Comparison of ENCODE assay signal across 21 mouse cellular contexts in genomic region chr1:17250723-17251122, GRCm38 (mm10).
DNase-seq lines count a peak whose midpoint lies in the region; TF ChIP-seq lines count a peak whose summit lies in the region.
"Had no signal": no experiment of that assay in that cellular context is flagged by ENCODE, and none has a peak within 500 bp of the region (broad histone marks: within the 10 kb centered on the region; RNA-seq: fewer than 3 reads in every experiment).

No protein-coding gene starts in this region.

- H3K36me3 ChIP-seq in ES-Bruce4 (ENCODE audit: control insufficient read depth, insufficient read depth, low read length, poor library complexity, severe bottlenecking), result no peaks in the 10 kb centered on the region
- no peaks in the 10 kb centered on the region for H3K36me3 ChIP-seq in ES-E14 (ENCODE audit: control insufficient read depth, insufficient read depth, low read length, poor library complexity, severe bottlenecking)
- H3K36me3 ChIP-seq: embryonic facial prominence, embryonic 13.5 days; embryonic facial prominence, embryonic 15.5 days; forebrain, embryonic 10.5 days; forebrain, embryonic 12.5 days had no signal

- in situ Hi-C loops in ES-E14 (cut with MboI; ENCODE audit: low sequenced_read_pairs in 2 of 2, unreplicated experiment in 2 of 2), result no loop called here

- H3K27ac ChIP-seq in ES-Bruce4 (ENCODE audit: insufficient read depth, low read length) (peak overlapping the region; percentile 79), ES-E14 (ENCODE audit: insufficient read depth, low read depth, low read length, poor library complexity, severe bottlenecking) (peak overlapping the region; percentile 84)
- H3K27ac ChIP-seq: embryonic facial prominence, embryonic 13.5 days; embryonic facial prominence, embryonic 15.5 days; forebrain, embryonic 10.5 days; forebrain, embryonic 12.5 days had no signal

- H3K9ac ChIP-seq in ES-Bruce4 (ENCODE audit: low read depth, poor library complexity, severe bottlenecking), result no peak overlapping the region
- H3K9ac ChIP-seq in ES-E14 (ENCODE audit: insufficient read depth, low read depth, low read length, poor library complexity, severe bottlenecking), result no peak overlapping the region
- H3K9ac ChIP-seq: embryonic facial prominence, embryonic 13.5 days; embryonic facial prominence, embryonic 15.5 days; forebrain, embryonic 12.5 days had no signal

- no peaks in the 10 kb centered on the region for H3K4me1 ChIP-seq in ES-Bruce4 (ENCODE audit: control insufficient read depth, insufficient read depth, low read length)
- peaks cover 0 to 6% of the 10 kb centered on the region in 2 experiments; a peak in 1 of 4 replicates for H3K4me1 ChIP-seq in ES-E14 (ENCODE audit: control insufficient read depth in 2 of 2, insufficient read depth in 2 of 2, low read length in 2 of 2, poor library complexity in 1 of 2)
- H3K4me1 ChIP-seq: embryonic facial prominence, embryonic 13.5 days; embryonic facial prominence, embryonic 15.5 days; forebrain, embryonic 10.5 days; forebrain, embryonic 12.5 days had no signal

- H3K4me3 ChIP-seq in ES-Bruce4 (ENCODE audit: low read depth, low read length) (no peak overlapping the region), ES-E14 (ENCODE audit: insufficient read depth in 1 of 2, low read depth in 1 of 2, low read length in 2 of 2, poor library complexity in 1 of 2, severe bottlenecking in 1 of 2) (no peak overlapping the region; a peak in 1 of 4 replicates)
- H3K4me3 ChIP-seq: embryonic facial prominence, embryonic 13.5 days; embryonic facial prominence, embryonic 15.5 days; erythroblast, embryonic 14.5 days; forebrain, embryonic 10.5 days; forebrain, embryonic 12.5 days had no signal

- DNase-seq in ES-E14 (ENCODE audit: low read depth, low spot score) (peak; percentile 86), WW6 (ENCODE audit: low read depth, low spot score) (peak; percentile 67)
- no peak for DNase-seq in spleen, adult 12 weeks (ENCODE audit: low spot score)
- no peak for DNase-seq in left cerebral cortex, adult 11 months (ENCODE audit: low spot score)
- DNase-seq in gastrocnemius, postnatal 36 days, result no peak
- no peak for DNase-seq in layer of hippocampus, adult 11-12 months (ENCODE audit: low spot score)
- DNase-seq: adrenal gland, adult 8-10 months; adrenal gland, postnatal 14 days; adrenal gland, postnatal 36 days; cerebellum, adult 11-12 months; cerebellum, adult 8-10 months; cerebellum, adult 9-11 months; cerebellum, postnatal 14 days; cerebellum, postnatal 36 days; embryo, embryonic 11 days had no signal

- peak; percentile 98 for TF ChIP-seq EP300 in ES-Bruce4 (IDR thresholded peaks at IDR 0.05; ENCODE audit: insufficient read depth, low read depth, low read length)

- no peak for TF ChIP-seq POLR2A in ES-Bruce4 (IDR thresholded peaks at IDR 0.05; ENCODE audit: insufficient read depth, low read length)

- H3K9me3 ChIP-seq in ES-Bruce4 (replicated peaks; ENCODE audit: control insufficient read depth, insufficient read depth, low read length, poor library complexity, severe bottlenecking), result no peaks in the 10 kb centered on the region
- no peaks in the 10 kb centered on the region for H3K9me3 ChIP-seq in ES-E14 (ENCODE audit: control insufficient read depth, insufficient read depth, low read depth, low read length)
- H3K9me3 ChIP-seq: embryonic facial prominence, embryonic 13.5 days; embryonic facial prominence, embryonic 15.5 days; forebrain, embryonic 10.5 days; forebrain, embryonic 12.5 days had no signal

- TF ChIP-seq CTCF in ES-Bruce4 (IDR thresholded peaks at IDR 0.05; ENCODE audit: low read depth, low read length), result no peak

- H3K27me3 ChIP-seq in ES-Bruce4 (ENCODE audit: control insufficient read depth, insufficient read depth, low read length, poor library complexity, severe bottlenecking), result no peaks in the 10 kb centered on the region
- H3K27me3 ChIP-seq: embryonic facial prominence, embryonic 13.5 days; embryonic facial prominence, embryonic 15.5 days; forebrain, embryonic 12.5 days had no signal

- intact Hi-C loops in gastrocnemius, postnatal 36 days (cut with DNase I), result no loop called here

TF ChIP-seq in ES-E14, 5 proteins besides CTCF, POLR2A, EP300 and RAD21:
- TF ChIP-seq ZC3H11A (IDR thresholded peaks at IDR 0.05; ENCODE audit: borderline replicate concordance, low read depth, low read length) (no peak), ZNF384 (IDR thresholded peaks at IDR 0.05; ENCODE audit: low read depth, low read length) (no peak), HCFC1 (IDR thresholded peaks at IDR 0.05; ENCODE audit: borderline replicate concordance, insufficient read depth, low read length) (no peak), MAFK (IDR thresholded peaks at IDR 0.05; ENCODE audit: insufficient read depth, low read depth, low read length) (no peak), CHD2 (IDR thresholded peaks at IDR 0.05; ENCODE audit: low read depth, low read length) (peak; percentile 78)
TF ChIP-seq in ES-E14: peak in this region for 1.

Comparison
In these comparisons a context has a peak if more than half of its experiments do, and no peak if none do; other contexts are left out.
1. DNase-seq: peak in ES-E14 (single experiment) and WW6 (single experiment); none in spleen, adult 12 weeks (single experiment), left cerebral cortex, adult 11 months (single experiment), gastrocnemius, postnatal 36 days (0 of 2) and layer of hippocampus, adult 11-12 months (single experiment).